Mouse (Mus musculus) G1E (cell line): Measurements from ENCODE around the gene Gtf2h1. TPM values are rescaled to one million over a fixed set of nuclear protein-coding genes. Genes with fewer than 3 reads are reported as not detected.

Experiments
- ATAC-seq: 2 replicates; pipeline ENCODE4 v1.8.0; 2016; ENCODE audit warnings: mild to moderate bottlenecking; ENCODE audit not compliant: insufficient number of reproducible peaks, poor library complexity, low FRiP score, severe bottlenecking; ENCODE audit errors: extremely low read depth
- DNase-seq: peaks from one replicate; pipeline ENCODE4 v3.0.0; 2012; ENCODE audit warnings: low spot score
- H3K27me3 ChIP-seq: 2 replicates; pipeline ENCODE4 v1.6.1; 2012; ENCODE audit warnings: mild to moderate bottlenecking, low read length, inconsistent platforms; ENCODE audit not compliant: insufficient read depth
- H3K36me3 ChIP-seq: replicated peaks from 2 replicates; pipeline ENCODE3; 2012; ENCODE audit warnings: mild to moderate bottlenecking, inconsistent platforms
- H3K4me1 ChIP-seq: 2 replicates; pipeline ENCODE4 v1.6.1; 2012; ENCODE audit warnings: low read depth, low read length, inconsistent platforms, mixed read lengths; ENCODE audit not compliant: insufficient read depth
- H3K4me3 ChIP-seq: 2 replicates; pipeline ENCODE4 v1.5.1; 2012; ENCODE audit warnings: low read depth, mild to moderate bottlenecking, inconsistent platforms, low read length, moderate library complexity, mixed read lengths
- H3K9me3 ChIP-seq: replicated peaks from 2 replicates; pipeline ENCODE4 v1.6.1; 2012; ENCODE audit warnings: inconsistent platforms
- CTCF ChIP-seq: IDR thresholded peaks from 2 replicates; pipeline ENCODE4 v1.5.1; 2012; ENCODE audit warnings: low read depth, low read length, inconsistent platforms, mixed read lengths
- GATA1 ChIP-seq: IDR thresholded peaks from 2 replicates; pipeline ENCODE4 v1.6.1; 2012; ENCODE audit warnings: borderline replicate concordance, low read length, inconsistent platforms, mixed read lengths
- GATA2 ChIP-seq: IDR thresholded peaks from 2 replicates; pipeline ENCODE4 v1.6.1; 2012; ENCODE audit warnings: low read depth, low read length, inconsistent platforms, borderline replicate concordance
- POLR2AphosphoS5 ChIP-seq: IDR thresholded peaks from 2 replicates; pipeline ENCODE4 v1.6.1; 2012; ENCODE audit warnings: low read depth, low read length, inconsistent platforms; ENCODE audit not compliant: insufficient replicate concordance
- TAL1 ChIP-seq: conservative IDR thresholded peaks from 2 replicates; pipeline ENCODE4 v1.6.1; 2012; ENCODE audit warnings: low read depth, low read length, inconsistent platforms, mixed read lengths
- polyA plus RNA-seq: library from polyadenylated mRNA; stranded (reverse); fragments of >175 nt; gene quantifications from 2 replicates; pipeline ENCODE4 v1.2.3, GENCODE M21; 2012
- total RNA-seq, 2 experiments: library from RNA; stranded (forward) in 1 of 2; stranded (reverse) in 1 of 2; fragments of 200-1000 nt in 1 of 2; fragments of >200 nt in 1 of 2; fragmentation: Nextera tagmentation in 1 of 2; gene quantifications; 2 replicates each; pipeline ENCODE4 v1.2.3; 2014 to 2017

Gtf2h1 gene
- total and polyA plus RNA-seq, 3 experiments: 101 to 302 (median 189) TPM

- TF ChIP-seq GATA1 (no peak), POLR2AphosphoS5 (peak; percentile 59; the same call in 1 of the 2 replicates)
- Histone ChIP-seq H3K36me3 (peaks cover 52% of the 10 kb centered on the region), H3K4me3 (no peak overlapping the region), H3K4me1 (peaks cover 48% of the 10 kb centered on the region), H3K9me3 (no peaks in the 10 kb centered on the region), H3K27me3 (no peaks in the 10 kb centered on the region; the same call in none of the 2 replicates)
- no peak for ATAC-seq
- DNase-seq: no peak
Observed at GRCm38 (mm10) chr7:46855866-46856560, 60.1 kb downstream of the Gtf2h1 start.

GRCm38 (mm10) chr7:46857436-46857835 lies 61.5 kb downstream of the Gtf2h1 start:
- ATAC-seq (no peak), DNase-seq (no peak)
- Histone ChIP-seq H3K27me3 (peaks cover 5% of the 10 kb centered on the region), H3K9me3 (no peaks in the 10 kb centered on the region), H3K36me3 (peaks cover 38% of the 10 kb centered on the region), H3K4me1 (peaks cover 36% of the 10 kb centered on the region), H3K4me3 (no peak overlapping the region)
- TF ChIP-seq POLR2AphosphoS5: peak; percentile 77; the same call in 1 of the 2 replicates
- TF ChIP-seq GATA2: no peak
- no peak for TF ChIP-seq CTCF

- DNase-seq (no peak), ATAC-seq (no peak)
- H3K9me3 ChIP-seq: 0 out of 2 replicates have a peak, but pooled peaks cover 2% of the 10 kb centered on the region
- no peak overlapping the region for H3K4me3 ChIP-seq
- peaks cover 12% of the 10 kb centered on the region for H3K27me3 ChIP-seq
- H3K4me1 ChIP-seq: peaks cover 24% of the 10 kb centered on the region; the same call in 1 of the 2 replicates
- peaks cover 22% of the 10 kb centered on the region for H3K36me3 ChIP-seq
- TF ChIP-seq CTCF (no peak), GATA2 (no peak), GATA1 (no peak), POLR2AphosphoS5 (no peak), TAL1 (no peak)
Observed at GRCm38 (mm10) chr7:46859031-46859430, 63.1 kb downstream of the Gtf2h1 start.

GRCm38 (mm10) chr7:46860996-46861395 lies 65.1 kb downstream of the Gtf2h1 start, which contains the start of gene Ldhc:
TSS of gene Ldhc (plus strand) at chr7:46861203.
- Histone ChIP-seq H3K27me3 (peaks cover 20% of the 10 kb centered on the region), H3K36me3 (peaks cover 3% of the 10 kb centered on the region), H3K9me3 (0 out of 2 replicates have a peak, but pooled peaks cover 2% of the 10 kb centered on the region), H3K4me1 (peaks cover 7% of the 10 kb centered on the region; the same call in 1 of the 2 replicates), H3K4me3 (no peak within 1 kb of the TSS)
- ATAC-seq: no peak
- no peak for DNase-seq
- TF ChIP-seq TAL1: no peak
- no peak for TF ChIP-seq POLR2AphosphoS5
- TF ChIP-seq GATA1: no peak
- no peak for TF ChIP-seq GATA2
- TF ChIP-seq CTCF: no peak

GRCm38 (mm10) chr7:46871988-46872387 lies 76.1 kb downstream of the Gtf2h1 start:
- no peak overlapping the region for H3K4me3 ChIP-seq
- peaks cover 2% of the 10 kb centered on the region; the same call in 1 of the 2 replicates for H3K4me1 ChIP-seq
- ATAC-seq: no peak

More at GRCm38 (mm10) chr7:46871988-46872387, 76.1 kb downstream of the Gtf2h1 start:
- H3K27me3 ChIP-seq: peaks cover 28% of the 10 kb centered on the region
- H3K36me3 ChIP-seq: no peaks in the 10 kb centered on the region
- TF ChIP-seq GATA1 (no peak), POLR2AphosphoS5 (no peak), GATA2 (no peak), TAL1 (no peak), CTCF (no peak)
- no peak for DNase-seq
- H3K9me3 ChIP-seq: no peaks in the 10 kb centered on the region

Other genes with a start within 250 kb of the Gtf2h1 start
- 13.0 and 14.9 TPM in 2 replicates for gene Sergef, start 156.3 kb upstream of the Gtf2h1 start, total RNA-seq (2014; fragmentation: Nextera tagmentation)
- gene Sergef, start 156.3 kb upstream of the Gtf2h1 start, total RNA-seq (2017): 36.2 and 36.5 TPM in 2 replicates
- 9.5 and 10.9 TPM in 2 replicates for gene Sergef, start 156.3 kb upstream of the Gtf2h1 start, polyA plus RNA-seq
- 171 and 201 TPM in 2 replicates for gene Tph1, start 123.6 kb upstream of the Gtf2h1 start, total RNA-seq (2014; fragmentation: Nextera tagmentation)
- gene Tph1, start 123.6 kb upstream of the Gtf2h1 start, total RNA-seq (2017): 386 and 387 TPM in 2 replicates
- 2.1 and 3.6 TPM in 2 replicates for gene Tph1, start 123.6 kb upstream of the Gtf2h1 start, polyA plus RNA-seq
- gene Saal1, start 85.4 kb upstream of the Gtf2h1 start, total RNA-seq (2014; fragmentation: Nextera tagmentation): 34.4 and 48.6 TPM in 2 replicates
- 23.9 and 28.1 TPM in 2 replicates for gene Saal1, start 85.4 kb upstream of the Gtf2h1 start, total RNA-seq (2017)
- 4.4 and 4.6 TPM in 2 replicates for gene Saal1, start 85.4 kb upstream of the Gtf2h1 start, polyA plus RNA-seq
- not detected in 2 replicates for gene Saa3, start 80.4 kb upstream of the Gtf2h1 start, total RNA-seq (2014; fragmentation: Nextera tagmentation)
- 1.0 TPM in 1 of 2 replicates, not detected in the other for gene Saa3, start 80.4 kb upstream of the Gtf2h1 start, total RNA-seq (2017)
- gene Saa3, start 80.4 kb upstream of the Gtf2h1 start, polyA plus RNA-seq: not detected in 2 replicates
- not detected in 2 replicates for gene Saa4, start 63.5 kb upstream of the Gtf2h1 start, total RNA-seq (2014; fragmentation: Nextera tagmentation)
- gene Saa4, start 63.5 kb upstream of the Gtf2h1 start, total RNA-seq (2017): not detected in 2 replicates
- not detected in 2 replicates for gene Saa4, start 63.5 kb upstream of the Gtf2h1 start, polyA plus RNA-seq
- not detected in 2 replicates for gene Saa1, start 53.1 kb upstream of the Gtf2h1 start, total RNA-seq (2014; fragmentation: Nextera tagmentation)
- not detected in 2 replicates for gene Saa1, start 53.1 kb upstream of the Gtf2h1 start, total RNA-seq (2017)
- gene Saa1, start 53.1 kb upstream of the Gtf2h1 start, polyA plus RNA-seq: not detected in 2 replicates
- gene Saa2, start 44.3 kb upstream of the Gtf2h1 start, total RNA-seq (2014; fragmentation: Nextera tagmentation): not detected in 2 replicates
- not detected in 2 replicates for gene Saa2, start 44.3 kb upstream of the Gtf2h1 start, total RNA-seq (2017)
- gene Saa2, start 44.3 kb upstream of the Gtf2h1 start, polyA plus RNA-seq: not detected in 2 replicates
- gene Hps5, start within 50 bp of the Gtf2h1 start, total RNA-seq (2014; fragmentation: Nextera tagmentation): 20.4 and 30.4 TPM in 2 replicates
- 34.9 and 40.4 TPM in 2 replicates for gene Hps5, start within 50 bp of the Gtf2h1 start, total RNA-seq (2017)
- 2.1 and 2.7 TPM in 2 replicates for gene Hps5, start within 50 bp of the Gtf2h1 start, polyA plus RNA-seq
- gene Ldha, start 45.4 kb downstream of the Gtf2h1 start, total RNA-seq (2014; fragmentation: Nextera tagmentation): 2,069 and 2,225 TPM in 2 replicates
- gene Ldha, start 45.4 kb downstream of the Gtf2h1 start, total RNA-seq (2017): 1,859 and 1,927 TPM in 2 replicates
- gene Ldha, start 45.4 kb downstream of the Gtf2h1 start, polyA plus RNA-seq: 2,214 and 2,274 TPM in 2 replicates
- not detected in 2 replicates for gene Ldhc, start 65.1 kb downstream of the Gtf2h1 start, total RNA-seq (2014; fragmentation: Nextera tagmentation)
- not detected in 2 replicates for gene Ldhc, start 65.1 kb downstream of the Gtf2h1 start, total RNA-seq (2017)
- not detected in 2 replicates for gene Ldhc, start 65.1 kb downstream of the Gtf2h1 start, polyA plus RNA-seq
- 166 and 220 TPM in 2 replicates for gene Tsg101, start 123.9 kb downstream of the Gtf2h1 start, total RNA-seq (2014; fragmentation: Nextera tagmentation)
- 39.9 and 42.9 TPM in 2 replicates for gene Tsg101, start 123.9 kb downstream of the Gtf2h1 start, total RNA-seq (2017)
- 50.9 and 53.3 TPM in 2 replicates for gene Tsg101, start 123.9 kb downstream of the Gtf2h1 start, polyA plus RNA-seq
- gene Uevld, start 162.4 kb downstream of the Gtf2h1 start, total RNA-seq (2014; fragmentation: Nextera tagmentation): 14.5 and 18.1 TPM in 2 replicates
- gene Uevld, start 162.4 kb downstream of the Gtf2h1 start, total RNA-seq (2017): 8.1 and 8.6 TPM in 2 replicates
- 0.11 and 0.18 TPM in 2 replicates for gene Uevld, start 162.4 kb downstream of the Gtf2h1 start, polyA plus RNA-seq
- not detected in 2 replicates for gene Gm9999, start 187.5 kb downstream of the Gtf2h1 start, total RNA-seq (2014; fragmentation: Nextera tagmentation)
- gene Gm9999, start 187.5 kb downstream of the Gtf2h1 start, total RNA-seq (2017): 0.76 TPM in 1 of 2 replicates, not detected in the other
- gene Gm9999, start 187.5 kb downstream of the Gtf2h1 start, polyA plus RNA-seq: not detected in 2 replicates
- gene Spty2d1, start 212.3 kb downstream of the Gtf2h1 start, total RNA-seq (2014; fragmentation: Nextera tagmentation): 36.4 and 41.9 TPM in 2 replicates
- gene Spty2d1, start 212.3 kb downstream of the Gtf2h1 start, total RNA-seq (2017): 22.2 and 24.4 TPM in 2 replicates
- 6.0 and 6.7 TPM in 2 replicates for gene Spty2d1, start 212.3 kb downstream of the Gtf2h1 start, polyA plus RNA-seq